Mouse (Mus musculus) lung, postnatal 4 days (tissue): Measurements from ENCODE around the gene Lgals3bp.

Experiments used
- DNase-seq, 2 experiments: peaks; one replicate each; pipeline ENCODE4 v3.0.0; 2021

Gene Lgals3bp

DNA sequence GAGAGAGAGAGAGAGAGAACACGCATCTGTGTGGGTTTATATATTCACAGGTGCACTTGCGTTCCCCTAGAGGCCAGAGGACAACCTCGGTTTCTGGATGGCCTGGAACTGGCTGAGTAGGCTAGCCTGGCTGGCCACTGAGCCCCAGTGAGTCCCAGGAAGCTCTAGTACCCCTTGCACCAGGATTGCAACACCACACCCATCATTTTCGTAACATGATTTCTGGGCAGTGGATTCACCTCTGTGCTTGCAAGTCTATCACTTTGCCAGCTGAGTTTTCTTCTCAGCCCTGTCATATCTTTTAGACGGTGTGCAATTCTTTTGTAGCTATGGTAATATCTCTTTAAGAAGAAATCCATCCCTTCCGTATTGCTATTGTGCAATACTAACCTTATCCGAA lies 18.4 kb upstream of the Lgals3bp start:
- DNase-seq, result no peak

DNA sequence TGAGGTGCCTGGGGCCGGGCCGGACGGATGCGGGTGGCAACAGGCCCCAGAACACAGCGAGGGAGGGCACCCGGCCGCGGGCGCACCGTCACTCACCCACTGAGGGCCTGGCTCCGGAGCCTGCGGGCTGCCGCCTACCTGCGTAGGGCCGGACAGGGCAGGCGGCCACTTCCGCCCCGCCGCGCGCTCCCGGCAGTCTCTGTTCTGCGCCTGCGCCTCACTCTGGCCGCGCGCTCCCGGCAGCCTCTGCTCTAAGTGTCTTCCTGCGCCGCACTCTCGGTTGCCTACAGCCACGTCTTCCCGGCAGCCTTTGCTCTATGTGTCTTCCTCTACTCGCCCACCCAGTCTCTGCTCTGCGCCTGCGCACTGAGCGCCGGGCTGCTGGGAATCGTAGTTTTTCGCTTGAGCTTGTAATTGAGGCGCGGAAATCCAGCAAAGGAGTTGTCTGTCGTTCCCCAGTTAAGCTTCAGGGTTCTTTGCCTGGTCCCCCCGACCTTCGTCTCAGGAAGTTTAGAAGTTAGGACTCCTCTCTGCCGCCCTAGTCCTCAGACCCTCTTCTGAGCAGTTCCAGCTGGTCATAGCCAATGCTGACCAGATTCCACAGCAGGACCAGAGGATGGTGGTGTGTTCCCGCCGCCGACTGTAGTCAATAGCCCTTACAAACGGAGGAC lies 17.1 kb upstream of the Lgals3bp start, which contains the start of gene Cant1:
TSS of gene Cant1 (minus strand) at position 253 of the 671 bp plus-strand sequence.
- DNase-seq, result peak; percentile 98 to 99

DNA sequence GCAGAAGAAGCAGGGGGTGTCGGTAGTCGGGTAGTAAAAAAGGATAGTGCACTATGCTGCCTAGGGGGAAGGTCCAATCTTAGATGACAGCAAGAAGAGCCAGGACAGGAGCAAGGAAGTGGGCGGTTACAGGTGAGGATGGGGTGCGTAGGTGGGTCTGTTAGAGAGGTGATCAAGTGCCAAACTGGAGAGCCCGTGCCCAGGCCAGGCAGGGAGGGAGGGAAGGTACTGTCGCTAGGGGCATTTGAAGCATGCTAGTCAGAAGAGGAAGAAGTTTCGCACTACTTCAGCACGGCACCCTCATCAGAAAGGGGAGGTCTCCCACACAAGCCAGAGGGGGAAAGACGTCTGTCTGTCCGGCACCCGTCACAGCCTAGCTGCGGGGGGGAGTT lies 16.5 kb upstream of the Lgals3bp start:
- DNase-seq, result no peak

DNA sequence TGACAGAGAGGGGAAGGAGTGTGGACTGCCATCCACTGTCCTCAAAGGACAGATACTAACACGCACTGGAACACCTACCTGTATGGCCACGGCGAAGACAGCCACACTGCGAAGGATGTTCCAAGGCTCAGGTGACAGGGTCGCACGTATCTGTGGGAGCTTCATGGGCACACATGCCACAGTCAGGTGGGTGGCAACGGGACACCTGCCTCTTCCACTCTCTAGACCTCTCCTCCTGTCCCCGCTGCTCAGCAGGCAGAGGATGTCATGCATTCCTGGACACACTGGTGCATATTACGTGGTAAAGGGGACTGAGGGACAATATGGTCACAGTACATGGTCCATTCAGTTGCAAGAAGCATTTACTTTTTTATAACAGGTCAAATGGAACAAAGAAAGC lies 15.6 kb upstream of the Lgals3bp start:
- no peak for DNase-seq

DNA sequence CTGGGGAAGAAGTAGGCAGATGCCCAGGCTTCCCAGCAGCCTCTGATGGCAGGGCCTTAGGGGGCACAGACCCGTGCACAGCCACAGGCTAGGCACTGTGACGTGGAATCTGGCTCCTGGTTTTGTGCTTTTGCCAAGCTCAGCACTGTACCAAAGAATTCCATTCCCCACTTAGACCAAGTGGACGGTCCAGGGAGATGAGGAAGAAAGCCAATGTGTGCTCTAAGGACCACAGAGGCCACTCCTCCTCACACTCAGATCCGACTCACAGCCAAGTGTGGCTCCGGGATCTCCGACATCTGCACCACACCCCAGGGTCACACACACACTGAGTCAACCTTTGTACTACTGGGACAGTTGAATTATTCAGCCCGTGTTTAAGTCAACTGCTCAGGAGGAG lies 14.2 kb upstream of the Lgals3bp start:
- no peak for DNase-seq

DNA sequence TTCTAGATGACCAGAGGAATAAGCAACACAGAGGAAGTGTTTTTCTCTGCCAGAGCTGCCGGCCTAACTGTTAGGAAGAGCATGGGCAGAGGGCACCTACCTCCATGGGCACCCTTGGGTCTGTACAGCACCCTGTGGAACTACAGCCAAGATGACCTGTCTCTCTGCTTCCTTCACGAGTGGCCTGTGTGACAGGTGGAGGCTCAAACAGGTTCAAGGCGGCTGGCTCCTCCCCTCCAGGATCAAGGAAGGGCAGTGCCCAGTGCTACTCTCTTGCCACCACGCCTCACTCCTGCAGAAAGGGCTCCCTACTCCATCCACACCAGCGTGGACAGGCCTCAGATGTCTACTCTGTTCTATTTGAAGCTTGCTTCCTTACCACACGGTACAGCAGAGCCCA lies 13.7 kb upstream of the Lgals3bp start:
- no peak for DNase-seq

DNA sequence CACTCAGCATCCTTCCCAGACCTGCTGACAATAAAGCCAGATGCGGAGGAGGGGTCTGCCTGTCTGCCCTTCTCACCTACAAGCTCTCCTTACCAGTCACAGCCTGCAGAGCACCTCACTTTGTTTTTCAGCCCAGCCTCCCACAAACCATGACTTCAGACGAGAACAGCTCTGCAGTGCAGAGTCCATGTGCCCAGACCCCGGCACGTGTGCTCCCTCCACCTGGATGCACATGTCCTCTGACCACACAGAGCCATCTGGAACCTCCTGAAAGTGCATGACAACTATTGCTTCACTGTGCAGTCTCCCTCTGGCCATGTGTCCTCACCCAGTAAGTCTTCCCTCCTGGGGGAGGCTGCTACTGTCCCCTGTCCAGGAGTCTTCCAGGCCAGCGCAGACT lies 12.4 kb upstream of the Lgals3bp start:
- no peak for DNase-seq

DNA sequence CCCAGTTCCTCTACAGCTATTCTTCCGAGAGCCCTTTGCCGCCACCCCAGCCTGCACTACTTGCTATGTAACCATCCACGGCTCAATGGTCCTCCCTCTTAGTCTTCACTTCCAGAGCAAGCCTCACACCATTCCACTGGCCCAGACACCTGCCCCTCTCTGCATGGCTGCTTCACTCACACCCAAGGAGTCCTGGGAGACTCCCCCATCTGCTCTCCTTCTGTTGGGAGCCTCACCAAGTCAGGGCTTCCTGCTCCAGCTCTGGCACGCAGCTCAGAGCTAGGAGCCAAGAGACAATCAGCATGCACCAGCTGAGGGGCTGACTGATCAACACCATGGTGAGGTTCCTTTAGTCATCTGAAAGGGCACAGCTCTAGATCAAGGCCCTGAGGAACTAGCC lies 11.2 kb upstream of the Lgals3bp start:
- no peak for DNase-seq

DNA sequence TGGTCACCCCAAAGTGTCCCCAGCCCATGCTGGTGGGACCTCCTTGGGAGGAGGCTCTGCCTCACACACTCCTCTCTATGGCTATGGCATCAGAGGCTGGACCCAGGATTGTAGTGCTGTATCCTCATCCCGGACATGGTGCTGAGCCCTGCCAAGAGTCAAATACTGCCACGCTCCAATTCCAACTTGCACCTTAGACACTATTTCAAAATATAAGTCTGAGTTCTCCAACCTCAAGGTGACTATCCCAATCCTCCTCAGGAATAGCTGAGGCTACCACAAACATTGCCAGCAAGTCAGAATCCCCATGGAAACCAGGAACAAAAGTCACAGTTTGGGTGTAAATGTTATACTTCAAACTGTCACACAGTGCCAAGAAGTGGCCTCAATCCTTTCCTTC lies 10.7 kb upstream of the Lgals3bp start:
- DNase-seq, result no peak

DNA sequence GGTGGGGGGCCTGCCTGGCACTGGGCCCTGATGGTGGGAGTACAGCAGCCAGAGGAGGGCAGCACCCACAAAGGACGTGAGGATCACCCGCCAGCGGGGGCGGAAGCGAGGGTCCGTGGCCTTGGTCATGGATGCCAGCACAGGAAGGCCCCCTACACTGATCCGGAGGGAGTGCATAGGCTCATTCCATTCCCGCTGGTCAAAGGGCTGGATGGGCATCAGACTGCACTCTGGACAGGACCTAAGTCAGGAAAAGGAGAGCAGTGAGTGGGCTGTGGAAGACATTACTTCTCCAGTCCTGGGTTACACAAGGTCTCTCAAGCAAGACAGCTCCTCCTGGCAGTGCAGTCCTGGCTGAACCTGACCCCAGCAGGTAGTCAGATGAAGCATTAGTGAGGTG lies 9.4 kb upstream of the Lgals3bp start:
- no peak for DNase-seq

DNA sequence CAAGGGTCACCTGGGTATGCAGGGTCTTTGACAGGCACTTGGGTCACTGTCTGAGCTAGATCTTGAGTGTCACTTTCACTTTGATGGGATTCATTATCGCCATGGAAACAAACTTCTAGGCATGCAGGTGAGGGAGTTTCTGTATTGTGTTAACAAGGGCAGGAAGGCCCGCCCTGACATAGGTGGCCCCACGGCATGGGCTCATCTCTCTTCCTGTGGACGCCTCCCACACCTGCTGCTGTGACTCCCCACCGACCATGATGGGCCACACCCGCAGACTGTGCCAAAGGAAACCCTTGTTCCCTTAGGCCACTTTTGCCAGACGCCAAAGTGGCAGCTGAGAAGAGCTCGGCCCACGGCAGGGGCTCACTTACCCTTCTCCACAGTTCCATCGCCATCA lies 8.6 kb upstream of the Lgals3bp start:
- no peak for DNase-seq

DNA sequence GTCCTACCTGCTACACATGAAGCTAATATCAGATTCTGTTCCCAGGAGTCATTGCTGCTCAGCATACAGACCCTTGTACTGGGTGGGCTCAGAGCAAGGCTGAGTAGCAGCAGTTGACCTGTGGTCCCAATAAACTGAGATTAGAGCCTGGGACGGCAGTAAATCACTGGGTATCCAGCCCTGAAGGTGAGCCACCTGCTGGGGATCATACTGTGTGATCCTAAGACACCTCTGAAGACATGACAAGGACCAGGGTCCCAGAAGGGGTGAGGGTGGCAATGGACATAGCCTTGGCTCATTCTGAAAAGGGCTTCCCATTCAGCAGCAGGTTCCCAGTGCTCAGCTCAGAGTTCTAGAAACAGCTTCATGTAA lies 8.2 kb upstream of the Lgals3bp start:
- DNase-seq, result no peak

DNA sequence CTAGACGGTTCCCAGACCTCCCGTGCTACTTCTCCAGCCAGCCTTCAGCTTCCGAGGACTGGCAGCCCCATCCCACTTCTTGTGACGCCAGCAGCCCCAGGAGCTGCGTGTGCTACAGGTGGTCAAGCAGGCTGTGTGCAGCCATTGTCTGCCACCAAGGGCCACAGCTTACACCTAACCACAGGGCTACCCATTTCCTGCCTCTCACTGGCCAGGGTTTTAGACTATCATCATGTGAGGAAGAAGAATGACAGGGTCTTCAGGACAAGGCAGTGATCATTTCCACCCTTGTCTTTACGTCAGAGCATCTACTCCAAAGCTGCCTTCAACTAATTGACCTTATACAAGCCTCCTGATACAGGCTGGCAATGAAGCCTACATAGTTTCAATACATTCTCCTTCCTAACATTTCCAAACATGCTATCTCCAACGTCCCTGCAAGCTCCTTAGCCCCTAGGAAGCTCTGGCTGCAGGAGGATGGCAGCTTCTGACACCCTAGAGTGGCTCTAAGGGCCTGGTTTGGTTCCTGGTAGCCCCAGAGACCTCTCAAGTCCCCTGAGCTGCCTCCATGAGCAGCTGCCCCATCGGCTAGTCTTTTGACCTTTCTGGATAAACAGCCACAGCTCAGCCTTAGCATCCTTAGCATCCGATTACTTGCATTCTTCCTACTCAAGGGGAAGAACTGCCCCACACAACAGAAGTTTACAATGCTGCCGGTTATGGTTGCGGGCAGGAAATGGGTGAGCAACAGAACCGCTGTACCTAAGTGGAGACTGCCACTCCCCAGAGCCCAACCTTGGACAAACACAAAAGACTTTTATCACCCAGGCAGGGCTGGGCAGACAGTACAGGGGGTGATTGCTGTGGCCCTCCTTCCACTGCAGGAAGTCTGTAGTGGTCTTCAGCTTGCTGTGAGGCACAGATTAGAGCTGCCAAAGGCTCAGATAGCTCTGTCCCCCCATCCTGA lies 7.5 kb upstream of the Lgals3bp start:
- DNase-seq, result peak in 1 of 2 experiments; percentile 26

DNA sequence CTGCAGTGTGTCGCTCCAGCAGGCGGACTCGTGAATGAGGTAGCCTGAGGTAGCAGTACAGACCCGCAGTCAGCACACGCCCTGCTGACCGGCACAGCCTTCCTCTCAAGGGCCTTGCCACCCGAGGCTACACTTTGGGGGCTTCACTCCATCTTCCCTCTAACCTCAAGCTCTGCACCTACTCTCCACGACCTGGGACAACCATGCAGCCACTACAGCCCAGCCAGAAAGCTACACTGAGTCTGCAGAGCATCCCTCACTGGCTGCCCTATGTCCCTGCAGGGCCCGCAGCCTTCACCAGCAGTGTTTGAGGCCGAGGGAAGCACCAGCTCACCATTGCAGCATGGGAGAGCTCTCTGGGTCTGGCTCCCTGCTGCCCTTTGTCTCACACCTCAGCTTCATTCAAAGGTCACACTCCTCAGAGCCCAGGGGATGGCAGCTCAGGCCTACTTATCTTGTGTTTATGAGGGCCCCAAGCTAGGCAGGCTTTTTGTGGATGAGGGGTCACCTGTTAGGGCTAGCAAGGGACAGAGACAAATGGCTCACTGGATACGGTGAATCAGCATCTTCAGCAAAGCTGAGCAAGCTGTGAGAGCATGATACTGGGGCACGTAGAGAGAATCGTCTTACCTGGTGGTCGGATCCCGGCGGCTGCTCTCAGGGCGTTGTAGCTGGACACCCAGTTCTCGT lies 6.3 kb upstream of the Lgals3bp start:
- peak in 1 of 2 experiments; percentile 19 for DNase-seq

DNA sequence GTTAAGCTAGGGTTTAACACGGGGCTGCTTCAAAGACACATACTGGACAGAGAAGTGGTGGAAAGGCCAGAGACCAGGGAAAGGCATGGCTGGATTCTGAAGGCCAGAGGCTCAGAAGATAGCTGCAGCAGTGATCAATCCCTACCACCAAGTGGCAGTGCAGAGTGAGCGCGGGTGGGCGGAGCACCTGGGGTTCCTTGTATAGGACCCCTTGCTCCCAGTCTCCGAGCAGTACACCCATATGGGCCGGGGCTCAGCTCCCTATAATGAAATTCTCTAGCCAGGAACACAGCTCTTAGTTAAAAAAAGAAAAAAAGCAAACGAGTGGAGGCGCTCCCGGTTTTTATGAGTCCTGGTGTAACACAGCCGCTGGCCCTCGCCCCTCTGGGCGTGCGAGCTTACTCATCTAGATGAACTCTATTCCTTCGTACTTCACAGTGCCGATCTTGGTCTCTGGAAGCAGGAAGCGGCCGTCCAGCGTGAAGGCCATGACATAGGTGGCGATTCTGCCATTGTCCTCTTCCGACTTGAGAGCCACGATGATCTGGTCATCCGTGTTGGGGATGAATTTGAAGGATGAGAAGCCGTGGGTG lies 5.5 kb upstream of the Lgals3bp start:
- peak; percentile 64 to 74 for DNase-seq

DNA sequence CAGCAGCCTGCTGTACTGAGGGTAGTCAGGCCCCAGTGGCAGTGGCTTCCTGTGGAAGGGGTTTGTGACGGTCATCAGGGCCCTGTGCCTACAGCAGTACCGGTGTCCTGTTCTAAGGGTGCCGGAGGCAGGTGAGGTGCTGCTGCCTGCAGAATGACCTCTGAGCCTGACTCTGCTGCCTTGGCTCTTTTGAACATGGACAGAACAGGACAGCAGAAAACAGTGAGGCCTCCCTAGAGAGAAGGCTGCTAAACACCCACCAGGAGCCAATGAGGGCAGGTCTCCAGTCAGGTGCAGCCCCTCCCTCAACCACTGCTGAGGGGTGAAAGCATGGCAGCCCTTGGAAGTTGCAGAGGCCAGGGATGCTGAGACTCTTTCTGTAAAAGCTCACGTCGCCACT lies 4.6 kb upstream of the Lgals3bp start:
- DNase-seq, result peak in 1 of 2 experiments; percentile 18

DNA sequence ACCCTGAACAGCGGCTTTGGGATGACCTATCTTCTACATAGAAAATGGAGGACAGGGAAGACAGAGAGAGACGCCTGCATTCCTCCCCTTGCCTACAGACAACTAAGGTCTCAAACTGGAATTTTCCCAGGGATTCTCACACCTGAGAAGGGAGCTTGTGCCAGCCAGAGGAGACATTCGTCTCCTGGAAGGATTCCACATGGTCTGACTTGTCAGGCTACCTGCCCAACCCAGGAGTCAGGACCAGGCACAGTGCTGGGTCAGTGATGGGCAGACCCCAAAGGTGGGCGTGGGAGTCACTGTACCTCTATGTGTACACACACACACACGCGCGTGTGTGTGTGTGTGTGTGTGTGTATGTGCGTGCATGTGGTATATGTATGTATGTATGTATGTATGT lies 3.4 kb upstream of the Lgals3bp start:
- DNase-seq, result peak in 1 of 2 experiments; percentile 17

DNA sequence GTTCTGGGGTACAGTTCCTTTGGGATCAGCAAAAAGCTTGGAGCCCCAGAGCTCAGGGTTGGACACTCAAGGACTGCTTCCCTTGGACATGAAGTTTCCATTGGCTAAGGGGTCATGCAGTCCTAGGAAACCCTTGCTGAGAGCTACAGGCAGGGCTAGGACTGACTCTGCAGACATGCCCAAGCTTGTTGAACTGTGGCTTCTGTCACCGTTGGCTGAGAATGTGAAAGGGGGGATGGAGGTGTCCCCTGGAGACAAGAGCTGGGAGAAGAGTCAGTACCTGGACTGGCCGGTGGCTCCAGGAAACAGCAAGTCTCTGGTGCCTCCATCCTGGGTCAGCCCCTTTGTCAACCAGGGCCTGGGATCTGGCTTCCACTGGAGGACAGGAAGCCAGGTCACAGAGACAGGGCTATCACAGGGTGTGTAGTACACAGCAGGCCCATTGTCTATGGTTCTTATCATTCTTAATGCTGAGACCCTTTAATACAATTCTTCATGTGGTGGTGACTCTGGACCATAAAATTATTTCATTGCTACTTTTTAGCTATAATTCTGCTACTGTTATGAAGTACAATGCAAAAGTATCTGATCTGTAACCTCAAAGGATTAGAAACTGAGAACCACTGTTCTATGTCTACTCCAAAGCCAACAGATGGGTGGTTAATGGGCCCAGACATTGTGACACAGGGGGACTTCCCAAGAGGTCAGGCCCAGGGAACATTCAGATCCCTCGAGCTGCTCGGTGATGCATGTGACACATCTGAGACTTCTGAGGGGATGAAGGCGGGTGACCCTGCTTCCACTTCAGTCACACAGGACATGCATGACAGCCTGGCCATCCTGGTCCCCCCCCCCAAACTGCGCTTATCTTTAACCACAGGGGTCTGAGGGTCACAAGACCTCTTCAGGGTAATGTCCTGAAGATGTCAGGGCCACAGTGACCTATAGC lies 2.3 kb upstream of the Lgals3bp start:
- DNase-seq, result peak in 1 of 2 experiments; percentile 24

DNA sequence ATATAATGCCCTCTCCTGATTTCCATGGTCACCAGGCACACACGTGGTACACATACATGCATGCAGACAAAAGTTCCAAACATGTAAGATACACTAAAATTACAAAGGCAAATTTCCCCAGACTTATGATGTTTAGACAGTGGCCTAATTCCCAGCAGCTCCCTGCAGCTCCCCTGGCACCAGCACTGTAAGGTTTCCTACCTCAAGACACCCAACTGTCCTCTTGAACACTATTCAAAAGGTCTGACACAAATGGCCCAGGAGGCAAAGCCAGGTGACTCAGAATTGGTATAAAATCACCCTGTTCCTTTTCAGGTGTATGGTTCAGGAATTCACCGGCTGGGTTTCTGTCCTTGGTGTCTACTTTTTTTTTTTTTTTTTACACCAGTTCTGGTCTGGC lies 1.3 kb upstream of the Lgals3bp start:
- DNase-seq, result no peak

DNA sequence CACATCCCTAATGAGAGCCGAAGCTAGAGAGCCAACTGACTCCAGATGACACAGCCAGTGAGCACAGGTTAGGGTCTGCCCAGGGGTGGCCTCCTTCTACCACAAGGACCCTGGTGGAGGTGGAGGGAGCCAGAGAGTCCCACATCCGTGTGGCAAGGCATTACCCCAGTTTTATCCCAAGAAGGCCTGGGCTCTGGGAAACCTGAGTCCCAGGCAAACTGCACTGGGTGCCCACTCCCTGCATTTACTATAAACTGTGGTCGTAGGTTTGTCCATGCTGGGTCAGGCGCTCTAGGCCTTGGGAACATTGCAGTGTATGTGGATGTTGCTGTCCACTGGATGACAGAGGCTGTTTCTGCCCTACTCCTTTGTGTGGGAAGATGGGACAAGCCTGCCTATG lies 697 bp downstream of the Lgals3bp start:
- peak in 1 of 2 experiments; percentile 20 for DNase-seq

DNA sequence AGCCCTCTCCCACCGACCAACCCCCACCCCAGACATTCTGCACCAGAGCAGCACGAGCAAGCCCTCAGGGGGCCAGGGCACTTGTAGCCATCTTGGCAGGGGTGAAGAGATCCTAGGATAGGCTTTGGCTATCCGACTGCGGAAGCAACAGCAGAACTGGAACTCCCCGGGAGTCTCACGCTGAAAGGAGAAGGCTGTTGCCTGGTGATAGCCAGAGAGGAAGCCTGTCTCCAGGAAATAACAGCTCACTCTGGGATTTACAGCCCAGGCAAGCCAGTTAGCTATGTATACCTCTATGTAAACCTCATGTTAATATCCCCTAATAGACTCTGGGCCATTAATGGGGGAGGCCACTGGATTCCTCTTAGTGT lies 1.3 kb downstream of the Lgals3bp start:
- peak; percentile 51 to 57 for DNase-seq
